Comparison of ENCODE assay signal across 8 mouse cellular contexts in the genomic region with DNA sequence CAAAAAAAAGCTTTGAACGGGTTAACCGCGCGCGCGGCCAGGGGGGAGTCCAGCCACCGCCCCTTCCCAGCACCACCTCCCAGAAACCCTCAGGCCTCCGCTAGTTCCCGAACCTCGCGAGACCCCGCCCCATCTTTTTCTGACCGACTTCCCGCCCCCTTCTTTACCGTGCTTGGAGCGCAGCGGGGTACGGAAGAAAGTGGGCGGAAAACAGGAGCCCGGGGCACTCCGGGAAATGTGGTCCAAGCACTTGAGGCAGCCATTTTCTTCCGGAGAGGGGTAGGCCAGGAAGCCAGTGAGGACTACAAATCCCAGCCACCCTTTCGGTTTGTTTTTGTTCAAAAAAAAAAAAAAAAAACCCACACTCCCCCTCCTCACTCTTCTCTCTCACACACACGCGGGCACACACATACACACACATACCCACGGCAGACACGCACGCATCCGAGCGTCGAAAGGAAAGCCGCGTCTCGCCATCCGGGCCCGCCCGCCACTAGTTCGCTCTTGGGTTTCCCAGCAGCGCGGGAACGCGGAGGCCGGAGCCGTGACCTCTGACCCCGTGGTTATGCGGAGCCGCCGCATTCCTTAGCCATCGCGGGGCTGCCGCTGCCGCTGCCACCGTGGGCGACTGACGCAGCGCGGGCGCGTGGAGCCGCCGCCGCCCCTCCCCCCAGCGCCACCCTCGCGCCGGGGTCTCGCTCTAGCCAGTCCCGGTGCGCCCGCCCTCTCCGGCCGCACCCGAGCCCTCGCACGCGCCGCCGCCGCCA. TPM values are rescaled to one million over a fixed set of nuclear protein-coding genes. Genes with fewer than 3 reads are reported as not detected.
DNase-seq lines count a peak whose midpoint lies in the region; ATAC-seq and TF ChIP-seq lines count a peak whose summit lies in the region.

A gene (plus strand): TSS at position 376 of the 767 bp plus-strand sequence.

- peak; percentile 98 for DNase-seq in heart, postnatal 10 days
- peak; percentile 95 for DNase-seq in large intestine, adult 2 months (ENCODE audit: low read depth, low spot score)
- peak; percentile 95 for DNase-seq in liver, postnatal 0 days
- peak; percentile 96 for DNase-seq in testis, postnatal 10 days (ENCODE audit: low spot score)

- intact Hi-C loops in heart, postnatal 10 days (cut with DNase I) = loop anchor here (2.0 kb wide), 1 partner anchor 99 kb away; no protein-coding TSS in a partner anchor

- H3K27me3 ChIP-seq in ES-Bruce4 (ENCODE audit: control insufficient read depth, insufficient read depth, low read length, poor library complexity, severe bottlenecking) = no peaks in the 10 kb centered on the region
- H3K27me3 ChIP-seq in forebrain, embryonic 13.5 days = no peaks in the 10 kb centered on the region
- no peaks in the 10 kb centered on the region for H3K27me3 ChIP-seq in liver, postnatal 0 days (ENCODE audit: insufficient read depth, low read length)
- H3K27me3 ChIP-seq in neural tube, embryonic 14.5 days (ENCODE audit: control insufficient read depth, insufficient read depth, low read length) = no peaks in the 10 kb centered on the region

- peak within 1 kb of the TSS; percentile 100 for H3K9ac ChIP-seq in ES-Bruce4 (ENCODE audit: low read depth, poor library complexity, severe bottlenecking)
- H3K9ac ChIP-seq in forebrain, embryonic 13.5 days = peak within 1 kb of the TSS; percentile 94
- peak within 1 kb of the TSS; percentile 97 for H3K9ac ChIP-seq in liver, postnatal 0 days (replicated peaks)
- peak within 1 kb of the TSS; percentile 94 for H3K9ac ChIP-seq in neural tube, embryonic 14.5 days (replicated peaks; ENCODE audit: low read depth, low read length)

- TF ChIP-seq POLR2A in ES-Bruce4 (IDR thresholded peaks at IDR 0.05; ENCODE audit: insufficient read depth, low read length) = no peak

- peak within 1 kb of the TSS; percentile 83 for H3K4me2 ChIP-seq in forebrain, embryonic 13.5 days
- peak within 1 kb of the TSS; percentile 64 for H3K4me2 ChIP-seq in liver, postnatal 0 days (ENCODE audit: low read depth, low read length)
- H3K4me2 ChIP-seq in neural tube, embryonic 14.5 days (ENCODE audit: low read depth, low read length) = peak within 1 kb of the TSS; percentile 66

- peak; percentile 99 for ATAC-seq in cerebellum, adult (ENCODE audit: insufficient number of reproducible peaks, low FRiP score, low TSS enrichment)
- ATAC-seq in forebrain, embryonic 13.5 days = peak; percentile 99
- peak; percentile 97 for ATAC-seq in liver, postnatal 0 days
- ATAC-seq in neural tube, embryonic 14.5 days (ENCODE audit: low read depth) = peak; percentile 97

- under 1% methylated on average over 61 of the region's 79 CpGs for WGBS in forebrain, embryonic 13.5 days
- under 1% methylated on average over 79 of the region's 79 CpGs for WGBS in large intestine, adult 2 months
- under 1% methylated on average over 64 of the region's 79 CpGs for WGBS in liver, postnatal 0 days (ENCODE audit: insufficient replicate concordance)
- WGBS in neural tube, embryonic 14.5 days = under 1% methylated on average over 62 of the region's 79 CpGs

- H3K27ac ChIP-seq in ES-Bruce4 (ENCODE audit: insufficient read depth, low read length) = peak within 1 kb of the TSS; percentile 93
- peak within 1 kb of the TSS; percentile 98 for H3K27ac ChIP-seq in forebrain, embryonic 13.5 days
- peak within 1 kb of the TSS; percentile 100 for H3K27ac ChIP-seq in liver, postnatal 0 days (ENCODE audit: low read depth)
- peak within 1 kb of the TSS; percentile 99 for H3K27ac ChIP-seq in neural tube, embryonic 14.5 days (ENCODE audit: low read depth, low read length)

- H3K9me3 ChIP-seq in ES-Bruce4 (replicated peaks; ENCODE audit: control insufficient read depth, insufficient read depth, low read length, poor library complexity, severe bottlenecking) = no peaks in the 10 kb centered on the region
- H3K9me3 ChIP-seq in forebrain, embryonic 13.5 days (replicated peaks) = no peaks in the 10 kb centered on the region
- H3K9me3 ChIP-seq in liver, postnatal 0 days (ENCODE audit: low read length) = no peaks in the 10 kb centered on the region
- no peaks in the 10 kb centered on the region for H3K9me3 ChIP-seq in neural tube, embryonic 14.5 days (ENCODE audit: control insufficient read depth, low read length)

- TF ChIP-seq CTCF in ES-Bruce4 (IDR thresholded peaks at IDR 0.05; ENCODE audit: low read depth, low read length) = no peak
- no peak for TF ChIP-seq CTCF in liver, postnatal 0 days (IDR thresholded peaks at IDR 0.05; ENCODE audit: low read depth)

- H3K36me3 ChIP-seq in ES-Bruce4 (ENCODE audit: control insufficient read depth, insufficient read depth, low read length, poor library complexity, severe bottlenecking) = peaks cover 13% of the 10 kb centered on the region
- H3K36me3 ChIP-seq in forebrain, embryonic 13.5 days (ENCODE audit: poor library complexity, severe bottlenecking) = no peaks in the 10 kb centered on the region; the same call in 1 of the 2 replicates
- 0 out of 2 replicates have a peak, but pooled peaks cover 3% of the 10 kb centered on the region for H3K36me3 ChIP-seq in liver, postnatal 0 days (replicated peaks; ENCODE audit: insufficient read depth, low read length)
- H3K36me3 ChIP-seq in neural tube, embryonic 14.5 days (ENCODE audit: control insufficient read depth, insufficient read depth, low read length) = no peaks in the 10 kb centered on the region

- H3K4me3 ChIP-seq in ES-Bruce4 (ENCODE audit: low read depth, low read length) = peak within 1 kb of the TSS; percentile 85
- H3K4me3 ChIP-seq in forebrain, embryonic 13.5 days = peak within 1 kb of the TSS; percentile 84
- H3K4me3 ChIP-seq in liver, postnatal 0 days (ENCODE audit: low read depth, low read length) = peak within 1 kb of the TSS; percentile 90
- peak within 1 kb of the TSS; percentile 92 for H3K4me3 ChIP-seq in neural tube, embryonic 14.5 days (ENCODE audit: low read depth, low read length)

- TF ChIP-seq EP300 in ES-Bruce4 (IDR thresholded peaks at IDR 0.05; ENCODE audit: insufficient read depth, low read depth, low read length) = peak; percentile 51; the same call in 1 of the 2 replicates
- peak; percentile 71; the same call in 1 of the 2 replicates for TF ChIP-seq EP300 in liver, postnatal 0 days (IDR thresholded peaks at IDR 0.05; ENCODE audit: low read depth)

- H3K4me1 ChIP-seq in ES-Bruce4 (ENCODE audit: control insufficient read depth, insufficient read depth, low read length) = peaks cover under 1% of the 10 kb centered on the region
- peaks cover 40% of the 10 kb centered on the region for H3K4me1 ChIP-seq in forebrain, embryonic 13.5 days
- H3K4me1 ChIP-seq in liver, postnatal 0 days (ENCODE audit: insufficient read depth) = peaks cover 43% of the 10 kb centered on the region
- peaks cover 20% of the 10 kb centered on the region for H3K4me1 ChIP-seq in neural tube, embryonic 14.5 days (ENCODE audit: control insufficient read depth, insufficient read depth, low read length)

RNA-seq across cellular contexts. Expression of the gene that starts here (rescaled TPM):
- 55.7 and 63.3 TPM in 2 replicates for polyA plus RNA-seq in ES-Bruce4 (2011; ENCODE audit: insufficient read depth, insufficient read length, low read depth, missing spikeins)
- polyA plus RNA-seq in forebrain, embryonic 13.5 days (2015; fragmentation: Nextera tagmentation; extraction: Ambion mirVana) = 12.0 and 12.5 TPM in 2 replicates
- total RNA-seq in heart, postnatal 10 days (2021) = 10 to 100 TPM; 27.5 to 30.3 TPM
- 8.0 and 10.3 TPM in 2 replicates for polyA plus RNA-seq in large intestine, adult 2 months (2012; rRNA removed)
- 5.1 and 5.7 TPM in 2 replicates for polyA plus RNA-seq in liver, postnatal 0 days (2015; fragmentation: Nextera tagmentation; extraction: Ambion mirVana)
- polyA plus RNA-seq in neural tube, embryonic 14.5 days (2014; fragmentation: Nextera tagmentation; extraction: Ambion mirVana) = 15.4 and 16.9 TPM in 2 replicates

Comparison
In these comparisons a context has a peak if more than half of its experiments do, and no peak if none do; other contexts are left out.
1. Peak in every context shown above with its lines: DNase-seq, ATAC-seq, H3K4me3 ChIP-seq and H3K27ac ChIP-seq.